Mouse (Mus musculus): ENCODE results near the gene Tmem178b. TPM values are rescaled to one million over a fixed set of nuclear protein-coding genes. Genes with fewer than 3 reads are reported as not detected.

The Tmem178b gene
- polyA plus RNA-seq, 1 experiment: not detected

GRCm38 (mm10) chr6:39872306-39872900 is 668 bp upstream of the Tmem178b start:
- Histone ChIP-seq H3K27me3 (ENCODE audit: control insufficient read depth) (peaks cover 68% of the 10 kb centered on the region), H3K36me3 (ENCODE audit: control insufficient read depth) (no peaks in the 10 kb centered on the region), H3K4me1 (ENCODE audit: control insufficient read depth) (no peaks in the 10 kb centered on the region), H3K4me3 (replicated peaks) (no peak overlapping the region), H3K9me3 (ENCODE audit: control insufficient read depth, low read length) (no peaks in the 10 kb centered on the region)
- TF ChIP-seq GATA1 (IDR thresholded peaks at IDR 0.05; ENCODE audit: low read length) (no peak), TAL1 (IDR thresholded peaks at IDR 0.05; ENCODE audit: low read length) (no peak)

DNA sequence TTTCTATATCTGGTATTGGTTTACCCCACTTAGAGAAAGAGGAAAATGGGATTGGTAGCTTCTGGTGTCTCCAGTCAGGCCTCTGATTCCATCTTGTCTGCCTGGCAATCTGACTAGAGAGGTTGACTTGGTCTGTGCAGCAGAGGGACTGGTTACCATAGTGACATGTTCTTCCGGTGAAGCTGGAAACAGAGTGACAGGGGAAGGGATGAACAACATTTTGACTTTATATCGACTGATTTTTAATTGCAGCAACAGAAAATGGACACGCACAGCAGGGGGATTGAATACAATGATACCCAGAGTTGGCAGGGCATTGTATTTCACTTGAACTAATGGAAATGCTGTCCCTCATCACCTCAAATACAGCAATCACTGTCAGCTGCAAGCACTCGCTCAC is 2.1 kb downstream of the Tmem178b start:
- H3K4me3 ChIP-seq (replicated peaks): no peak overlapping the region
- no peak for TF ChIP-seq TAL1 (IDR thresholded peaks at IDR 0.05; ENCODE audit: low read length)
- no peak for TF ChIP-seq GATA1 (IDR thresholded peaks at IDR 0.05; ENCODE audit: low read length)
- H3K4me1 ChIP-seq (ENCODE audit: control insufficient read depth): no peaks in the 10 kb centered on the region
- H3K36me3 ChIP-seq (ENCODE audit: control insufficient read depth): no peaks in the 10 kb centered on the region
- no peaks in the 10 kb centered on the region for H3K9me3 ChIP-seq (ENCODE audit: control insufficient read depth, low read length)
- H3K27me3 ChIP-seq (ENCODE audit: control insufficient read depth): peaks cover 52% of the 10 kb centered on the region

DNA sequence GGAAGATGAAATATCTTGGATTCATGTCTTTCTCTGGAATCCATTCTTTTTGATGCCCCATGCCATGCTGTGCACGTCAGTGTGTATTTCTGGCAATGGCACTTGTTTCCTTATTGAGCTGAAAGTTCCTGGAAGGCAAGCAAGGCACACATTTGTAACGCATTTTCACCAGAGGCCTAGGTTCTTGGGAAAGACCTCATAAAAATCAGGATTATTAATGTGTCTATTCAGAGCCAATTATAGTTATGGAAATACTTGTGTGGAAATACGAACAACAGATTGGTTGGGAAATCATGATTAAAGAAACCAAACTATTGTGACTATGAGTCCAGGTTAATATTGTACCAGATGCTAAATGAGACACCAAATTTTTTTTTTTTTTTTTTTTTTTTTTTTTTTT is 3.4 kb downstream of the Tmem178b start:
- H3K4me1 ChIP-seq (ENCODE audit: control insufficient read depth): no peaks in the 10 kb centered on the region
- H3K9me3 ChIP-seq (ENCODE audit: control insufficient read depth, low read length): no peaks in the 10 kb centered on the region
- no peak overlapping the region for H3K4me3 ChIP-seq (replicated peaks)
- H3K36me3 ChIP-seq (ENCODE audit: control insufficient read depth): no peaks in the 10 kb centered on the region
- TF ChIP-seq GATA1 (IDR thresholded peaks at IDR 0.05; ENCODE audit: low read length): no peak
- TF ChIP-seq TAL1 (IDR thresholded peaks at IDR 0.05; ENCODE audit: low read length): no peak; the same call in 2 of the 3 replicates
- H3K27me3 ChIP-seq (ENCODE audit: control insufficient read depth): peaks cover 39% of the 10 kb centered on the region

- Histone ChIP-seq H3K4me3 (replicated peaks) (no peak overlapping the region), H3K4me1 (ENCODE audit: control insufficient read depth) (no peaks in the 10 kb centered on the region), H3K27me3 (ENCODE audit: control insufficient read depth) (no peaks in the 10 kb centered on the region), H3K36me3 (ENCODE audit: control insufficient read depth) (no peaks in the 10 kb centered on the region), H3K9me3 (ENCODE audit: control insufficient read depth, low read length) (no peaks in the 10 kb centered on the region)
- TF ChIP-seq TAL1 (IDR thresholded peaks at IDR 0.05; ENCODE audit: low read length): no peak
- no peak for TF ChIP-seq GATA1 (IDR thresholded peaks at IDR 0.05; ENCODE audit: low read length)
These were observed 17.7 kb downstream of the Tmem178b start for GRCm38 (mm10) chr6:39890811-39891210.

GRCm38 (mm10) chr6:39896500-39896899 is 23.4 kb downstream of the Tmem178b start:
- no peaks in the 10 kb centered on the region for H3K9me3 ChIP-seq (ENCODE audit: control insufficient read depth, low read length)
- no peaks in the 10 kb centered on the region for H3K4me1 ChIP-seq (ENCODE audit: control insufficient read depth)
- no peak overlapping the region for H3K4me3 ChIP-seq (replicated peaks)
- H3K27me3 ChIP-seq (ENCODE audit: control insufficient read depth): no peaks in the 10 kb centered on the region
- H3K36me3 ChIP-seq (ENCODE audit: control insufficient read depth): no peaks in the 10 kb centered on the region
- TF ChIP-seq GATA1 (IDR thresholded peaks at IDR 0.05; ENCODE audit: low read length) (no peak), TAL1 (IDR thresholded peaks at IDR 0.05; ENCODE audit: low read length) (no peak)

GRCm38 (mm10) chr6:39899231-39899630 is 26.2 kb downstream of the Tmem178b start:
- Histone ChIP-seq H3K4me1 (ENCODE audit: control insufficient read depth) (no peaks in the 10 kb centered on the region), H3K27me3 (ENCODE audit: control insufficient read depth) (no peaks in the 10 kb centered on the region), H3K36me3 (ENCODE audit: control insufficient read depth) (no peaks in the 10 kb centered on the region), H3K4me3 (replicated peaks) (no peak overlapping the region), H3K9me3 (ENCODE audit: control insufficient read depth, low read length) (no peaks in the 10 kb centered on the region)
- TF ChIP-seq TAL1 (IDR thresholded peaks at IDR 0.05; ENCODE audit: low read length) (no peak), GATA1 (IDR thresholded peaks at IDR 0.05; ENCODE audit: low read length) (no peak)

DNA sequence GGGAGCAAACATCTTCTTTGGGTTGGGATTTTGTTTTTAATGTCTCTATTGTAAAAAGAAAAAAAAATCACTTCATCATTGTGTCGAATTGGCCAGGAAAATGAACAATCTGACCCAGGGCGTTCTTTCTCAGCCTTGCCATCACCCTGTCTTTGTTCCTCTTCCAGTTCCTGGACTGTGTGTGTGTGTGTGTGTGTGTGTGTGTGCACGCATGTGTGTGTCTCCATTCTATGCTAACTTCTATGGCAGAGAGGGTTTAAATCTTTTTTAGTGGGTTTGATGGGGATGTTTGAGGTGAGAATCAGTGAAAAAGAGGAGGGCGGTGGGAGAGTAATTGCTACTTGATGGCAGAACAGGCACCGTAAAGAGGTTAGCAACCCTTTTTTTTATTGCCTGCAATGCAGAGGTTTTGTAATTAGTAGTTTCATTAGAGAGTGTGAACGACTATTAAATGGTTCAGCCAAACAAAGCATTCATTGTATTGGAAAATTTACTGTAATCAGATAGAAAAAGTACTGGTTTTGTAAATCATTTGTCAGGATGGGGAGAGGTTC is 30.2 kb downstream of the Tmem178b start:
- H3K27me3 ChIP-seq (ENCODE audit: control insufficient read depth): no peaks in the 10 kb centered on the region
- no peak for TF ChIP-seq TAL1 (IDR thresholded peaks at IDR 0.05; ENCODE audit: low read length)
- TF ChIP-seq GATA1 (IDR thresholded peaks at IDR 0.05; ENCODE audit: low read length): no peak
- no peaks in the 10 kb centered on the region for H3K9me3 ChIP-seq (ENCODE audit: control insufficient read depth, low read length)
- H3K4me3 ChIP-seq (replicated peaks): no peak overlapping the region
- H3K4me1 ChIP-seq (ENCODE audit: control insufficient read depth): no peaks in the 10 kb centered on the region
- no peaks in the 10 kb centered on the region for H3K36me3 ChIP-seq (ENCODE audit: control insufficient read depth)

DNA sequence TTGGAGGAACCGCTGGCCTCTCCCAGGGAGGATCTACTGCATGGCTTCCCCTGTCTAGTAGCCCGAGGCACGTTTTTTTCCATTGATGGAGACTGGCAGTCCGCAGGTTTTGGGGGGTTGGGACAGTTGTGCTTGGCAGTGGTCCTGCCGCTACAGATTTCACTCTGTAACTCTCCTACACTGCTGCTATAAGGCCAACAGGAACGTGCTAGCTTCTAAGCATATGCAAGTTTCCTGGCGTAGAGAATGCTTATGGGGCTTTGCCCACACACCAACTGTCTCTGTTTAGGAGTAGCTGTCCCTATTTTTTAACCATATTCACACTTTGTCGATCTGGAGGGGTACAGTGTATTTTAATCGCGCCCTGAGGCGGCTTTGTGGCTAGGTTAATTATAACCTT is 30.8 kb downstream of the Tmem178b start:
- no peak for TF ChIP-seq GATA1 (IDR thresholded peaks at IDR 0.05; ENCODE audit: low read length)
- TF ChIP-seq TAL1 (IDR thresholded peaks at IDR 0.05; ENCODE audit: low read length): no peak
- no peaks in the 10 kb centered on the region for H3K4me1 ChIP-seq (ENCODE audit: control insufficient read depth)
- H3K27me3 ChIP-seq (ENCODE audit: control insufficient read depth): no peaks in the 10 kb centered on the region
- H3K4me3 ChIP-seq (replicated peaks): no peak overlapping the region
- H3K9me3 ChIP-seq (ENCODE audit: control insufficient read depth, low read length): no peaks in the 10 kb centered on the region
- no peaks in the 10 kb centered on the region for H3K36me3 ChIP-seq (ENCODE audit: control insufficient read depth)

- Histone ChIP-seq H3K36me3 (ENCODE audit: control insufficient read depth) (no peaks in the 10 kb centered on the region), H3K27me3 (ENCODE audit: control insufficient read depth) (no peaks in the 10 kb centered on the region), H3K4me3 (replicated peaks) (no peak overlapping the region), H3K4me1 (ENCODE audit: control insufficient read depth) (no peaks in the 10 kb centered on the region), H3K9me3 (ENCODE audit: control insufficient read depth, low read length) (peaks cover 3% of the 10 kb centered on the region; the same call in 1 of the 2 replicates)
- TF ChIP-seq GATA1 (IDR thresholded peaks at IDR 0.05; ENCODE audit: low read length) (no peak), TAL1 (IDR thresholded peaks at IDR 0.05; ENCODE audit: low read length) (no peak)
These were observed 41.9 kb downstream of the Tmem178b start for GRCm38 (mm10) chr6:39914956-39915355.
